Mouse (Mus musculus) granulocyte monocyte progenitor cell, adult 5-6 weeks (primary cell): ENCODE measurements around the gene AI837181. TPM values are rescaled to one million over a fixed set of nuclear protein-coding genes. Genes with fewer than 3 reads are reported as not detected.

ENCODE experiments used
- ATAC-seq: replicated peaks from 2 replicates; pipeline ENCODE4 v1.8.0; 2016; ENCODE audit warnings: mild to moderate bottlenecking, moderate TSS enrichment, inconsistent platforms; ENCODE audit not compliant: poor library complexity, severe bottlenecking
- total RNA-seq, 2 experiments: library from RNA; stranded (forward) in 1 of 2; stranded (reverse) in 1 of 2; fragments of 200-712, 200-1000 nt in 1 of 2; fragments of >200 nt in 1 of 2; fragmentation: Nextera tagmentation in 1 of 2; gene quantifications; 2 replicates each; pipeline ENCODE4 v1.2.3; 2014 to 2017

Gene AI837181
- total RNA-seq, 2 experiments from 2014 or later = 12.2 to 30.1 TPM

- no peak for ATAC-seq
Observed at GRCm38 (mm10) chr19:5411961-5412360, 13.0 kb upstream of the AI837181 start.

GRCm38 (mm10) chr19:5413840-5414239, 11.1 kb upstream of the AI837181 start:
- ATAC-seq = no peak

GRCm38 (mm10) chr19:5414534-5414957, 10.4 kb upstream of the AI837181 start:
- no peak for ATAC-seq

- ATAC-seq = no peak
Observed at GRCm38 (mm10) chr19:5418750-5419466, 6.0 kb upstream of the AI837181 start.

DNA sequence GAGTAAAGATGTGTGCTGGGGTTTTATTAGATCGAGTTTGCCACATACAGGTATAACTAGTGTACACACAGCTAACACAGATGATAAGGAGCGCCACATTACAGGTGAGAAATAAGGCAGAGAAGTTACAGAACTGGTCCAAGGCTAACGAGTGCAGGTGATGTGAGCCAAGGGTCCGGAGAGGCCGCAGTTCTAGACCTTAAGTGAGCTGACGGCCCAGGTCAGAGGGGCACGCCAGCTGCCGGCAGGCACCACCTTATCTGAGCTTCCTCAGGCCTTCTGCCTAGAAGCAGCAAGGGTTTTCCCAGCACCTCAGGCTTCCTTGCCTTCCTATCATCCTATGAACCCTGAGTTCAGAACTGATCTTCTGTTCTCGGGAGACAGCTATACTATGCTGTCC, 5.3 kb upstream of the AI837181 start:
- ATAC-seq = no peak

GRCm38 (mm10) chr19:5420579-5420978, 4.4 kb upstream of the AI837181 start:
- no peak for ATAC-seq

DNA sequence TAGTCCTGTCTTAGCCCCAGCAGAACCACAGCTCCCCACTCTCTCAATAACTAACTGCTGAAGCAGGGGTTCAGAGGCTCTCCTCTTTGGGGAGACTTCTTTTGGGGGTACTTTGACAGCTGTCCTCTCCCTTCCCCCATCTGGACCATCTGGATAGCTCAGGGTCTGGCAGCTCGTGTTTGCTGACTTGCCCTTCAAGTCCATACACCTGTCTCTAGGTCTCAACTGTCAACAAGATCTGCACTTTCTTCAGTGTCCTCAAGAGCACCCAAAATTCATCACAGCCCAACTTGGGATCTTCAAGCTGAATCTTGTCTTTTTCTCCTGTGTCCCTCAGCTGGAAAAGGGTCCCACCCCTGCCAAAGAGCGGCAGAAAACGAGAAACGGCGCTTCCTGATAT, 3.2 kb upstream of the AI837181 start:
- no peak for ATAC-seq

- ATAC-seq = no peak
Observed at GRCm38 (mm10) chr19:5422267-5422666, 2.7 kb upstream of the AI837181 start.

DNA sequence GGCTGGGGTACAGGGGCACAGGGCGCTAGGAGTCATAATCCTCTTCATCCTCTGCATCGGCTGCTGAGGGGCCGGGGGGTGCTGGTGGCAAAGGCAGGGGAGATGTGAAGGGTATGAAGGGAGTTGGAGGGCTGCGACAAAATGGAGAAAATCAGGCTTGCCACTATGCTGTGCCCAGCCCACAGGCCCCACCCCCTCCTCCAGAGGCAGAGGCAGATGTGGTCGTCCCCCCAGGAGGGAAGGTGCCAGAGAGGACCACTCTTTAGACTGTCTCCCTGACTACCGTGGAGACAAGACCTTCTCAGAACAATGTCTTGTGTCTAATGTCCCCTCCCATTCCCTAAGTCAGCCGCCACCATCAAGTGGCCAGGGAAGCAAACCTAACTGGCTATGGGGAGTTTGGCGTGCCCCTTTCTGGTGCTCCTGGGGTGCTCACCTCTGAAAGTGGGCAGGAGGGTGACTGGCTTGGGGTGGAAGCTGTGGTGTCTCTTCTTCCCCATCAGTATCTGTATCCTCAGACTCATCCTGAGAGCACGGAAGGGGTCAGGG, 2.0 kb upstream of the AI837181 start:
- ATAC-seq = no peak

DNA sequence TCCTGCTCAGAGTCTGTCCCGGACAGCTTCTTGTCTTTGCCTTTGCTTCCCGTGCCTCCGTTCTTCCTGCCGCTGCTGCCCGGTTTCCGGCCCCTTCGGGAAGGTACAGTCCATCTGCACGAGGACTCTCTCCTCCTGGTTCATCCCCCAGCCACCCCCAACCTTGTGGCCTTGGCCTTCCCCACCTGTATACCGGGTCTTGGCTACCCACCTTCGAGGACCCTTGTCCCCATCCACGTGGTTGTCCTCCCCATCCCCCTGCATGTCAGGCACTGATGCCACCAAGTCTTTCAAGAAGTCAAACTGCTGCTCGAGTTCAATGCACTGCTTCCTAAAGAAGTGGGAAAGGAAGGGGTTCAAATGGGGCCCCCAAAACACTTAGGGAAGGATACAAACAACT, 1.4 kb upstream of the AI837181 start:
- ATAC-seq = no peak

GRCm38 (mm10) chr19:5424092-5424781, 707 bp upstream of the AI837181 start:
- ATAC-seq = peak; percentile 36

GRCm38 (mm10) chr19:5425906-5426565, 1.1 kb downstream of the AI837181 start:
- ATAC-seq = no peak

GRCm38 (mm10) chr19:5426640-5427290, 1.8 kb downstream of the AI837181 start:
- no peak for ATAC-seq

DNA sequence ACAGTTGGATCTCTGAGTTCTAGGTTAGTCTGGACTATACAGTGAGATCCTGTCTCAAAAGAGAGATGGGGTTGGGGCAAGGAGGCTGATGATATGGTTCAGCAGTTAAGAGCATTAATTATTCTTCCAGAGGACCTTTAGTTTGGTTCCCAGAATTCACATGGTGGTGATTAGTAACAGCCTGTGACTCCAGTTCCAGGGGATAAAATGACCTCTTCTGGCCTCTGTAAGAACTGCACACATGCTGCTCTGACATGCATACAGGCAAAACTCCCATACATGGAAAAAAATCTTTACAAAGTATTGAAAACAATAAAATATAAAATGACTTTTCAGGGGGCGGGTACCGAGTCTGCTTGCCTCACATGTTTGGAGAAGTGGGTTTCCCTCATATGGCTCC, 3.1 kb downstream of the AI837181 start:
- ATAC-seq = no peak

DNA sequence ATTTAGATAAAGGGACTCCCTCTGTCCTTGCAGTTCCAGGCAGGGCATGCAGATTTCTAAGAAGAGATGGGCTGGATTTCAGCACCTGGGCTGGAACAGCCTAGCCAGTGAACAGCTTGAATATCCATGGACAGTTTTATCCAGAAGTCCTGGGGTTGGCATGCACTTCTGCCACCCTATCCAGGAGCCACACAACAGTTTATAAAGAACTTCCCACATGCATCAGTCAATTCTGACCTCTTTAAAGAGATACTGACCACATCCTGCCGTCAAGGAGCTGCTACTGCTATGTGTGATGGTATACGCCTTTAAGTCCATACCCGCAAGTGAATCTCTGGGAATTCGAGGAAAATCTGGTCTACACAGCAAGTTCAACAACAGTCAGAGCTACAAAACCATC, 4.3 kb downstream of the AI837181 start:
- no peak for ATAC-seq

DNA sequence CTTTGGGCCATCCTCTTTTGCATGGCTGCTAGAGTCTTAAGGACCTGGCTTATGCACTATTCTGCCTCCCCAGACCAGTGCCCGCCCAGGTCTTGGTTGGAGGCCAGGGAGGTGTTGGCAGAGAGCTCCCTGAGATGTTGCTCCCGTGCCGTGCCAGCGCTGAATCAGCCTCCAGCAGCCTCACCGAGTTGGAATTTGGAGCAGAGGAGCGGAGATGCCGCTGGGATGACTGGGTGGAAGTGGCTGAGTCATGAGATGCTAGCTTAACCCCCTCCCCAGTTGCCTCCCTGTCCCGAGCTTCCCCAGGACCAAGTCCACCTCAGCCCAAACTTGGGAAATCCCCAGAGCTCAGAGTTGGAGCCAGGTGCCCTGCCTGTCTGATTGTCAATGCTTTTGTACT, 4.9 kb downstream of the AI837181 start:
- no peak for ATAC-seq

DNA sequence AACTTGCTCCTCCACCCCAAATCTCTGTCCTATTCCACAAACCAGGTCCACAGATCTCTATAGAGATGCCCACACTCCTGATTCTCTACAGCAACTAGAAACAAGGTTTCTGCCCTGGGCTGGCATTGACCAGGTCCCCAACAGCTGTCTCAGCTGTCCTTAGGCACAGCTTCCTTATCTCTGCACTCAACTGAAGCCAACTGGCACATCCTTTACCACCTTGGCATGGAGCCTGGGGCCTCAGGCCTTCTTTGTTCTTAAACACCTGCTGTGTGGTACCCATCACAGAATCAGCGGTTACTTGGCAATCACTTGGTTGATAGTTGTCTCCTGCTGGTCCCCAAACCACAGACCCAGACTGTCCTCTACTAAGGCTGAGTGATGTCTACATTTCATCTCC, 5.5 kb downstream of the AI837181 start:
- ATAC-seq = no peak

- no peak for ATAC-seq
Observed at GRCm38 (mm10) chr19:5431911-5432464, 7.0 kb downstream of the AI837181 start.

GRCm38 (mm10) chr19:5432992-5433852, 8.3 kb downstream of the AI837181 start:
- ATAC-seq = peak; percentile 66
